Mouse (Mus musculus): ENCODE measurements around the gene Tifab.

- TF ChIP-seq POLR2A (IDR thresholded peaks at IDR 0.05; ENCODE audit: borderline replicate concordance, extremely low read depth, insufficient read depth, insufficient read length, poor library complexity, severe bottlenecking) (no peak), CTCF (IDR thresholded peaks at IDR 0.05; ENCODE audit: borderline replicate concordance, extremely low read depth, insufficient read depth, insufficient read length) (no peak)
Observed at GRCm38 (mm10) chr13:56178416-56179035, at the start of gene Tifab.

All from brain, embryonic 14.5 days (tissue).